Mouse (Mus musculus): ENCODE results near the gene Cdk12.

Cdk12 gene

DNA sequence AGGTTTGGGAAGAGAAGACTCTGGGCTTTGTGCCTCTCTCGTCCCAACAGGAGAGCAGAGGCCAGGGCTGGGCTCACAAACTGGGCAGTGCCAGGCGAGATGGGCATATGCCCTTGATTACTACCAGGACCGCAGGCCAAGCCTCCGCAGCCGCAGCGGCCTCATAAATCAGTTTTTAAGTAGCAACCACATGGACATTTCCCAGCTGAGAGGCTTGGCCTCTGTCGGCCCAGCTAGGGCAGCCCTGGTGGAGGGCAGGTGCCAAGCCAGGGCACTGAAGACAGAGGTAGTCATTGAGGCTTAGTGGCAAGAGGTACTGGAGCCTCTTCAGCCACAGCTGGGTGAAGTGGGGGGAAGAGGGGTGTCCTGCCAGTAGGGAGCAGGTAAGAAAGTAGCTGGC is 114.6 kb downstream of the Cdk12 start:
- no peak for DNase-seq (ENCODE audit: low read depth)

DNA sequence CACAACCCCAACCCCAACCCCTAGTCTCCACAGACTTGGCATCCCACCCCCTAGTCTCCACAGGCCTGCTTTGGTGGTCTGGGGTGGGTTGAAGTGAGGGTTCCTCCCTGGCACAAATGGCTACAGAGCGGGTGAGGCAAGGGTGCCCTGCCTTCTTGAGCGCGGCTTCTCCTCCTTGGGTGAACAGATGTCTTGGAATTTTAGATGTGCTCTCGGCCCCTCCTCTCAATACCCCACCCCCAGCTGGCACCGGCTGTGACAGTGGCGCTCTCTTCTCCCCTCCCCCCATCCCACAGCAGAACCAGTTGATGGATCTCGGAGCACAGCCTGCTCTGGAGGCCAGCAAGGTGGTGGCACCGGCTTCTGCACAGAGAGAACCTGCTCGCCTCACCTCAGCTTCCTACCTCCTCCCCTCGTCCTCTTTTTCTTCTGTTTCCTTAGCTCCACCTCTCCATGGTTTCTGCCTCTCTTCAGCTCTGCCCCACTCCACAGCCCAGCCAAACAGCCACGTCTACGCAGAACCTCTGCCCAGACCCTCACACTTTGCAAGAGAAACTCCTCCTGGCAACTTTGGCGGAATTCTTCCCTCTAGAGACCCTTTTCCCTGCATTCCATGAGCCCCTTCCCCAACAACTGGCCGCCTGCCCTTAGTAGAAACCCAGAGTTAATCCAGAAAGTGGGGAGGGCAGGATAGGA is 115.7 kb downstream of the Cdk12 start:
- no peak for DNase-seq (ENCODE audit: low read depth)

DNA sequence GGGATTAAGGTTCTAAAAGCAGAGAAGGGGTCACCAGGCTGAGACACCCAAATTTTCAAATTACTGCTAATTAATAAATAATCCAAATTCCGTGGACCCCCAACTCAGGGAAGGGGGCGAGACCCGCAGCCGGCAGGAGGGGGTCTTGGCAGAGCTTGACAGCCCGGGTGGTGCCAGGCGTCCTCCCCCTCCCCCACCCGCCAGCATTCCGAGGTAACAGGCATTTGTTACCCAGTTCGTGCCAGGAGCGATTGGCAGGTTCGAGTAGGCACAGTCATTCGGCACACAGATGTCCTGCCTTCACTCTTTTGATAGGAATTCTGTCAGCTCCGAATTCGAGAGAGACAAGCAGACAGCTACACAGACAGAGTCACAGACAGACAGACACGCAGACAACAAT is 116.3 kb downstream of the Cdk12 start:
- no peak for DNase-seq (ENCODE audit: low read depth)

DNA sequence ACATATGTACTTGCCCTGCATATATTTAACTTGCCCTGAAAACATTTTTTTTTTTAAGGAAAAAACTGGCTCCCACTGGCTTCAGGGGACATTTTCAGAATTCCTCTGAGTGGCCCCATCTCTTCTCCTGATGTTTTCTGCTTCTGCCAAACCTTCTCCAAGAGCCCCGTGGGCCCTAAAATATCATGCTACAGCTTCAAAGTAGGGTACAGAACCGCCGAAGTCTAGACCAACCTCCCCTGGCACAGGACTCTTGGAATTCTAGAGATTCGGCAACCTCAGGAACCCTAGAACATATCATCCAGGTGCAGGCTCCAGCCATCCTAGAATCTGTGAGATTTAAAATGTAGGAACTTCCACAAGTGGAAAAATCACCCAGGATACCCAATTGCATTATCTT is 116.7 kb downstream of the Cdk12 start:
- no peak for DNase-seq (ENCODE audit: low read depth)

DNA sequence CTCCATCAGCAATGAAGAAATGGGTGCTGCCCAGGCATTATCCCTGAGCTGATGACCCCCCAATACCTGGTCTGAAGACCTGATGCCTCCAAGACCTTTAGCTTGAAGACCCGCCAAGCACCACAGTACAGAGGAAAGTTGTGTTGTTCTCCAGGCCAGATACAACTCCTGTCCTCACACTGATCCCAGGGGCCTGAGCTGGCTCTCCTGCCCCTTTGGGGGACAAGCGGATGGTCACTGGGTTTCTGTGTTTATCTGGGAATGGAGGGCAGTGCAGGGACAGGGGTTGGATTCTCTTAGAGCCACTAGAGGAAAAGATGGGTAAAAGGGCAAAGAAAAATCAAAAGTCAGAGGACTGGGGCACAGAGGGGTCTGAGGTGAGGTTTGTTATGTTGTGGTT is 117.1 kb downstream of the Cdk12 start:
- DNase-seq (ENCODE audit: low read depth), result no peak

DNA sequence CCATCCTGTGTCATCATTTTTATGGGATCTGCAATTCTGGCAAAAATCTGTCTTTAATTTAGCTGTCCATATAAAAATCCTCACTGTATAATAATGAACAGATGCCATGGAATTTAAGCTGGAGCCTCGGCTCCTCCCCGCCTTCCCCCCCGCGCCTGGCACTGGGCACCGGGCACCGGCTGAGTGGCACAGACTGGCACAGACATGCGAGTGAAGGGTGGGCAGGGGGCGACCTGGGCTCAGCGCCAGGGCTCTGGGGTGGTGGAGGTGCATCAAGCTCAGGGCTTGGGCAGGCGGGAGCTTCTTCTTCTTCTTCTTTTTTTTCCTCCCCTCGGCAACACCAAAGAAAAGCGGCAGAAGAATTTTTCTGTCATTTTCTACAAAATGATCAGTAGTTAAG is 117.5 kb downstream of the Cdk12 start:
- peak; percentile 24 for DNase-seq (ENCODE audit: low read depth)

DNA sequence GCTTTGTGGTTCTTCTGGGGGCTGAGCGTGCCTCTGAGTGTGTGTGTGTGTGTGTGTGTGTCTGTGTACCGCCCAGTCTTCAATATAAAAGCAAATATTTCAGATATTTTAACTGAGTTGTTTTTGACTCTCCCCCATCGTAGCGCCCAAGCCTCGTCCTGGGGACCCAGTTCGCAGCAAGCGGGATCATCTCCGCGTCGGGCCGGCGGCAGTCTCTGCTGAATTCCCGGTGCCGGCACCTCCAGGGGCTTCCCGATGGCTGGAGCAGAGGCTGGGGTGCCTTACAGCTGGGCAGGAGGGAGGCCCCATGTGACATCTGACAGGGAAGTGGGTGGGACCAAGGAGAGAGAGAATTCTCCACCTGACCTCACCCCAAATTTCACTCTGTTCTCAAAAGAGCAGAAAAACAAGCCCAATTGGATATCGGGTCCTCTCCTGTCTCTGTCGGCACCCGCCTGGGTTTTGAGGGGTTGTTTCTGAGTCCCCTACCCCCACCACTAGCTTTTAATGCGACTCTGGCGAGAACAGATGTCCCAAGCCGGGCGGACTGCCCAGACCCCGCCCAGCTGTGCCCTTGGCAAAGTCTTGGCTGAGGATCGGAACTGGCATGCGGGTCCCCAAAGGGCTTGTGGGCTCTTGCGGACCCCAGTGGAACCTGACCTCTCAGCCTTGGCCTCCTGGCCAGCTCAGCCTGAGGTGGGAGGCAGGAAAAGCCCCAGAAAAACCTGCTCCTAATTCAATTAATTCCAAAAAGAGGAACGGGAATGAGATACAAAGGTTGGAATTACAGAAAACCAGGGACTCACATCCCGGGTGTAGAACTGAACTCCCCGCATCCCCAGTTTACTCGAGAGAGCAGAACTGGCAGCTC is 118.2 kb downstream of the Cdk12 start:
- DNase-seq (ENCODE audit: low read depth), result no peak

DNA sequence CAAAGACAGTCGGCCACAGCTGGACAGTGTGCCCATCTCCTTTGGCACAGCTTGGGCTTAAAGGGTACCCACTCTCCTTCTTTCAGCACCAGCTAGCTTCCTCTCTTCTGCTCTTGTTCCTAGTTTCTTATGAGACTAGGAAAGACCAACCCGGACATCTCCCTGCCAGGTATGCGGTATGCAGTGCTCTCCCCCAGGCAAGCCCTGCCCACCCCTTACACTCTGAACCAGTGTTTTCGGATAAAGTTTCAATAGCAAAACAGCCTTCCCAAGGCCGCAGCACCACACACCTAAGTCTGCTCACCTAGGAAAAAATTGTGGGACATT is 118.8 kb downstream of the Cdk12 start:
- DNase-seq (ENCODE audit: low read depth), result no peak

DNA sequence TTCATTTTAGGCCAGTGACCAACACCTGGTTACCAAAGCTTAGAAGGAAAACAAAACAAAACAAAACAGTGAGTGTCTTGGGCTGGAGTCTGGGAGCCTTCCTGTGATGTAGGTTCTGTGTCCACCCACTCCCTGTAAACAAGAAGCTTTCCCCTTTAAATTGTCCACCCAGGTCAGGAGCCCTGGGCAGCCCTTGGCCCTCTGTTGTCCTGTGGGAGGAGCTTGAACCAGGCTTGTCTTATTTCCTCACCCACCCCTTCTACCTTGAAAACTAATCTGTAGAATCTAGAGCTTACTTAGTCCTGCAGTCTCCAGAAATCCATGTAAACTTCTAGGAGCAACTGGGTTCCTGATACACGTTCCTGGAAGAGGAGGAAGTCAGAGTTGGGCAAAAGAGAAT is 119.3 kb downstream of the Cdk12 start:
- DNase-seq (ENCODE audit: low read depth), result no peak

DNA sequence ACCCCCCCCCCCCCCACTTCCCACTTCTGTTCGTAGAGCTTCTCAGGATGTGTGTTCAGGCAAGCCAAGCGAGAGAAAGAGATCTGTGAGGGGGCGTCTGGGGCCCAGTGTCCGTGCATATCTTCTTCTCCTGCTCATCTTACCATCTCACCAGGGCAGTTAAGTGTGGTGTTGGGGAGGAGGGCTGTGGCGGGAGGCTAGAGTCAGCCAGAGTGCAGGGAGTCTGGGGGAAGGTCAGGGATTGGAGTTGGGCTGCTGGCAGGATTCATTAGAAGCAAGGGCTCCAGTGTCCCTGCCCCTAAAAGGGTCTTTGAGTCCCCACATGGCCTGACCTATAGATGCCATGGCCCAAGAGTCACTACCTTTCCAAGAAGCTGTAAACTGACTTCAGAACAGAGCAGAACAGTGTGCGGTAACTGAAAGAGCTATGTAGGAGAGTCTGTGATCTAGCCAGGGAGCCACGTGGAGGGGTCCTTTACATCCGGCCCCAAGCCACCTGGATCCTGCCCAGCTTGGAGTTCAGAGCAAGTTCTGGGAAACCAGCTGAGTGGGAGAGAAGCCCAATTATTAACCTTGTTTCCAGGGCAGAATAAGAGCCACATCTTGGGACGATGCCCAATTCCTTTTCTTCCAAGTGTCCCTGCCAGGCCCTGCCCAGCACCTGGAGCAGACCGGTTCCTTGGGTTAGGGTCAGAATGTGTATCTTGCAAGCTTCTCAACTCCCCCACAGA is 120.4 kb downstream of the Cdk12 start:
- DNase-seq (ENCODE audit: low read depth), result no peak

DNA sequence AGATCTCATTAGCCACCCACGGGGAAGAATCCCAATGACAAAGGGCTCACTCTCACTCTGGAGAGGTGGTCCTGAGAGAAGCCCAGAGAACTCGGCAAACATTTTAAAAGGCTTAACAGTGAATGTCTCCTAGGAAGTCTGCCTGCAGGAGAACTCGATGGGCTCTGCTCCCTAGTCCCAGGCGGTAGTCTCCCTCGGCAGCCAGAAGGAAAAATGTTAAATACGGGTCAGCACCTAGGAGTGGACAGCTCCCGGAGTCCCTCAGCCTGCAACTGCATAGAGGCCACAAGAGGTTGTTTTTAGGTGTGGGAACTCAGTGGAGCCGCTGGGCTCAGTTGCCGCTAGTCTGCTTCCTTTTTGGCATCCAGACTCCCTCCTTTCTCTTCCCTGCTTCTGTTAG is 121.1 kb downstream of the Cdk12 start:
- DNase-seq (ENCODE audit: low read depth), result peak; percentile 76

DNA sequence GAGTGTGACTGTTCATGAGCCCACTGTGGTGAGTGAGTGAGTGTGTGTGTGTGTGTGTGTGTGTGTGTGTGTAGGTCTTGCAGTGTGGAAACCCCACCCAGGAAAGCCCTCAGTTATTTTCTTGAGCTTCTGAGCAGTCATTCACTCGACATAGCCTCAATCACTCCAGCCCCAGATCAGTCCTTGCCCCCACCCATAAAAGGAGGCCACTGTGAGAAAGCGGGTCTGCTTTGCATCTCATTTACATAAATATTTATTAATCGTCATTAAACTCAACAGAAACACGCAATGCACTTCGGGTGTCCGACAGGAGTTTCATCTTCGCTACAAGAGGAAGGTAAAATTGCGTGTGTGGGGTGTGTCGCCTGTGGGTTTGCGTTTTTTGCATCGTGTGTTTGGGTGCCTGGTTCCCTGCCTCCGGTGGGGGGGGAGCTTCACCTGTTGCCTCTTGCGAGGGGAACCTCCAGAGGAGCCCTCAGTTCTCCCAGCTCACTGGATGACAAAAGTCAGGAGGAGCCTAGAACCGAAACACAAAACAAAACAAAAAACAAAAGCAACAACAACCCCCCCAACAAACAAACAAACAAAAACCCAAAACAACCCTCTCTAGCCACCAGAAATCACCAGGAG is 122.4 kb downstream of the Cdk12 start:
- no peak for DNase-seq (ENCODE audit: low read depth)

DNA sequence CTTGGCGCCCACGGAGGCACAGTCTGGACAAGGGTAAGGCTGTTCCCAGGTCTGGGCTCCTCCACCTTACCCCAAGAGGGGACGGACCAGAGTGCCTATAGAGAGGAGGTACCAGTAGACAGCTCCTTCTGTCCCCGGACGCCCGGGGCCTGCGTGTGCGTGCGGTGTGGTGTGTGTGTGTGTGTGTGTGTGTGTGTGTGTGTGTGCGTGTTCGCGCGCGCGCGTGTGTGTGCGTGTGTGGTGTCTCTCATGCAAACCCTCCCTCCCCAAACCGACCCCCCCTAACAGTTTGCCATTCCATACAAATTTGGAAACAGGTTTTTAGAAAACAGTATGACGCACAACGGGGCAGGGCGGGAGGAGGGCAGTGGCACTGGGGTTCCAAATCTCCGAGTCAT is 123.0 kb downstream of the Cdk12 start:
- DNase-seq (ENCODE audit: low read depth), result no peak

DNA sequence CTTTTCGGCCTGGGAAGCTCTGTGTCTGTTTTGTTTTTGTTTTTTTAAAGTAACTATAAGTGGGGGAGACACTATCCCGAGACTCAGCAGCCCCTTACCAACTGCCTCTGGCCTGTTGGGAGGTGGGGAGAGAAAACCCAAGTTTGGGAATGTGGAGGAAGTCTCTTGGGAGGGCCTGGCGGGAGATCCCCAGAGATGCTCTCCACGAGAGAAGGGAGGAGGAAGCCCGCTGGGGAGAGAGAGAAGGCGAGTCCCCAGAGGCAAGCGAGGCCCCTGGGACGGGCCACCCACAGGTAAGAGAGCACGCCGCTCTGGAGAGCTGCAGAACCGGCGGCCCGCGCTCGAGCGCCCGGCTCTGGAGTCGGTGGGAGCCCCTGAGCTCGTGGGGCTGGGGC is 123.9 kb downstream of the Cdk12 start:
- no peak for DNase-seq (ENCODE audit: low read depth)

DNA sequence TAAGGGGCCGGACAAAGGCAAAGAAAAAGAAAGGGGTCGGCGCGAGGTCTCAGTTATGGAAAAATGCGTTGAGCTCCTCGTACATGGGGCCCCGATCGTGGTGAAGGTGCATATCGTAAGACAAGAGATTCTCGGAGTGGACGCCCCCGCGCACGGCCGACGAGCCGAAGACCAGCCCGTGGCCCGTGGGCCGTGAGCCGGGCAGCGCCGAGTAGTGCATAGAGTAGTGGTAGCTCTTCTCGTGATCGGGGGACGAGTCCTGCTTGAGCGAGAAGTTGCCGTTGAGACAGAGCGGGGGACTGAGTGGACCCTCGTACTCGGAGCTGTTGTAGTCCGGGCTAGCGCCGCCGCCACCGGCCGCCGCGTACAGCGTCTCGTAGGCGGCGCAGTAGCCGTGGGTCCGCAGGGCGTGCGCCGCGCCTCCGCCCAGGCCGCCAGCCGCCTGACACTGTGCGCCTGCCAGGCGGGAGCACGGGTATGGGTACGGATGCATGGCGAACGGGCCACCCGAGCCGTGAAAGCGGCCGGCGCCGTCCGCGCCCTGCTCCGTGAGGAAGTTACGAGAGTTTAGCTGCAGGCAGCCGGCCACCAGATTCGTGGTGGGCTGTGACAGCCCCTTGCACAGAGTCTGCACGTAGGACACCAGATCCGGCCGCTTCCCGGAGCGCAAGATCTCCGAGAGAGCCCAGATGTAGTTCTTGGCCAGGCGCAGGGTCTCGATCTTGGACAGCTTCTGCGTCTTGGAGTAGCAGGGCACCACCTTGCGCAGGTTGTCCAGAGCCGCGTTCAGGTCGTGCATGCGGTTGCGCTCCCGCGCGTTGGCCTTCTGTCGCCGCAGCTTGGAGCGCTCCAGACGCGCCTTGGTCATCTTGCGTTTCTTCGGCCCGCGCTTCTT is 124.5 kb downstream of the Cdk12 start:
- no peak for DNase-seq (ENCODE audit: low read depth)

DNA sequence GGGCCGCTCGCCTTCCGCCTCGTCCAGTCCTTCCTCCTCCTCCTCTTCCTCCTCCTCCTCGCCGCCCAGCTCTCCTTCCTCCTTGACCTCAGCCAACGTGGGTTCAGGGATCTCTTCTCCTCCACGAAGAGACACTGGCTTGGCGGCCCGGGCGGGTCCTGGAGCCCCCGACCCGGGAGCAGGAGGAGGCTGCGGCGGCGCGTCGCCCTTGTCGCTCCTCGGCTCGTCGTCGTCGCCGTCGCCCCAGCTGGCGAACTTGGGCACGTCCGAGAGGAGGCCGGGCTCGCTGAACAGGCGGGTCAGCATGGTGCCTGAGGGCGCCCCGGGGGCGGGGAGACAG is 125.1 kb downstream of the Cdk12 start:
- no peak for DNase-seq (ENCODE audit: low read depth)

All from NIH3T3 (cell line).